Mouse (Mus musculus): ENCODE data around the gene Ttc21a.

DNA sequence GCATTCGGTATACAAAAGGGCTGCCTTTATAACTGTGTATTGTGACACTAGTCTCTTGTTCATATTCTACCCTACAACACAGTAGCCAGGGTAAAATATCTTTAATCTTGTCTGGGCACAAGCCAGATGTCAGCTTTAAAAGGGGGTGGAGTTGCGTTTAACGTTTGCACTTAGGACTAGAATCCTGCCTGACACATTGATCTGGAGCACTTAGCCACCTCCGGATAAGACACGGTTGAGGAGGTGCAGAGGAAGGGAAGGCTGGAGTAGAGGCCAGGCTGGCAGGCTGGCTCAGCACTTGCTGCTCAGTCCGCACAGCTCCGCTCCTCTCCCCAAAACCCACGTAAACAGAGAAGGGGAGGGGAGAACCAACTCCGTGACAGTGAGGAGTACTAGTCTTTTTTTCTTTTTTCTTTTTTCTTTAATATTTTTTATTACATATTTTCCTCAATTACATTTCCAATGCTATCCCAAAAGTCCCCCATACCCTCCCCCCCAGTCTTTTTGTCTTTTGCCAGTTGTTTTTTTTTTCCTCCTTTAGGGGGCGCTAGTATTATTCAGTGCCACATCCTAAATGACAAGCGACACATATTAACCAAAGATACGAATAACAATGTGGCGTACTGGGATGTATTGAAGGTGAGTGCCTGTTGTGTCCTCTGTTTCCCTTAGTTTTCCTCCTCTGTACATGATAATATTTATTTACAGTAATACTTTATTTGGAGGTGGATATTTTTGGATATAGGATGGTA lies 24.1 kb upstream of the Ttc21a start:
- TF ChIP-seq NELFE (IDR thresholded peaks at IDR 0.05; ENCODE audit: low read depth, low read length) (no peak), TBP (conservative IDR thresholded peaks at IDR 0.05; ENCODE audit: low read depth, low read length) (no peak), CTCF (conservative IDR thresholded peaks at IDR 0.05 in 1 of 2, IDR thresholded peaks at IDR 0.05 in 1 of 2; ENCODE audit: low read depth in 2 of 2, low read length in 2 of 2) (peak in 1 of 2 experiments; percentile 61; a peak in 2 of 4 replicates), RAD21 (IDR thresholded peaks at IDR 0.05; ENCODE audit: low read depth, low read length) (peak; percentile 43), ELF1 (IDR thresholded peaks at IDR 0.05; ENCODE audit: low read depth, low read length) (no peak), USF1 (IDR thresholded peaks at IDR 0.05; ENCODE audit: low read depth, low read length) (no peak), SIN3A (IDR thresholded peaks at IDR 0.05; ENCODE audit: low read length) (no peak)
